Mouse (Mus musculus) heart, embryonic 10.5 days (tissue): ENCODE results near the gene Mavs. TPM values are rescaled to one million over a fixed set of nuclear protein-coding genes. Genes with fewer than 3 reads are reported as not detected.
A peak's percentile ranks its signal among the peaks of the same experiment; 100 is the strongest.

Source experiments
- DNase-seq: peaks from one replicate; pipeline ENCODE4 v3.0.0-alpha.2; 2017; ENCODE audit warnings: low spot score
- H3K27ac ChIP-seq: fragments of 300-500 bp; sonication (generic); 2 replicates; pipeline ENCODE4 v1.5.1; 2016; ENCODE audit warnings: mild to moderate bottlenecking
- H3K27me3 ChIP-seq: fragments of 300-500 bp; sonication (generic); 2 replicates; pipeline ENCODE4 v1.6.1; 2016; ENCODE audit warnings: mild to moderate bottlenecking; ENCODE audit not compliant: poor library complexity, insufficient read depth, severe bottlenecking
- H3K36me3 ChIP-seq: fragments of 300-500 bp; sonication (generic); 2 replicates; pipeline ENCODE4 v1.6.1; 2016; ENCODE audit warnings: mild to moderate bottlenecking, moderate library complexity
- H3K4me1 ChIP-seq: fragments of 300-500 bp; sonication (generic); 2 replicates; pipeline ENCODE4 v1.6.1; 2016; ENCODE audit warnings: mild to moderate bottlenecking
- H3K4me3 ChIP-seq: fragments of 300-500 bp; sonication (generic); 2 replicates; pipeline ENCODE4 v1.5.1; 2016; ENCODE audit warnings: mild to moderate bottlenecking, moderate library complexity
- H3K9me3 ChIP-seq: fragments of 300-500 bp; sonication (generic); 2 replicates; pipeline ENCODE4 v1.6.1; 2016; ENCODE audit warnings: mild to moderate bottlenecking, moderate library complexity
- WGBS: fragments of 180-500 bp; shearing (Covaris S2); methylation state at CpG from one replicate; pipeline ENCODE4 v1.1.7; 2016; 5-methylcytosine and 5-hydroxymethylcytosine counted together
- microRNA-seq: library from miRNA; unstranded; fragments of <30 nt; microRNA quantifications from one replicate; pipeline ENCODE4, GENCODE M21; 2017
- polyA plus RNA-seq: library from polyadenylated mRNA; unstranded; fragments of >200 nt; fragmentation: Nextera tagmentation; extraction: Ambion mirVana; gene quantifications from 2 replicates; pipeline ENCODE4 v1.2.1, GENCODE M21; 2016

Gene Mavs
- polyA plus RNA-seq, 1 experiment from 2014 or later, result 20.3 TPM

DNA sequence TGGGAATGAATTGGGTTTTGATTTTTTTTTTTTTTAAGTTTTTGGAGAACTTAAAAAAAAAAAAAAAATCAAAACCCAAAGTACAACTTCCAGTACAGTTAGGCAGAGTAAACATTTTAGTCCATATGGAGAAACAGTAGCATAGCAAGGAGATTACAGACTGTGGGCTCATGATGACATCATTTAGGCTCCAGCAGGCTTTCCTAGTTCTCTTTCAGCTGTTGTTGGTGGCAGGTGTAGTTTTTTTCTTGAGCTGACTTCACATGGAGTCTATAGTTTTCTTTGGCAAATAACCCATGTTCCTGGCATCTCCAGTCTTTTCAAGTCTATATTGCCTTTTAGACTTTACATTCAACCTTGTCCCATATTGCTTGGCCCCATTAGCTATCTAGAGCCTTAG, 56.8 kb downstream of the Mavs start:
- Histone ChIP-seq H3K27me3 (no peaks in the 10 kb centered on the region), H3K36me3 (peaks cover 88% of the 10 kb centered on the region), H3K27ac (no peak overlapping the region), H3K4me3 (no peak overlapping the region), H3K9me3 (no peaks in the 10 kb centered on the region), H3K4me1 (no peaks in the 10 kb centered on the region)
- DNase-seq, result no peak

DNA sequence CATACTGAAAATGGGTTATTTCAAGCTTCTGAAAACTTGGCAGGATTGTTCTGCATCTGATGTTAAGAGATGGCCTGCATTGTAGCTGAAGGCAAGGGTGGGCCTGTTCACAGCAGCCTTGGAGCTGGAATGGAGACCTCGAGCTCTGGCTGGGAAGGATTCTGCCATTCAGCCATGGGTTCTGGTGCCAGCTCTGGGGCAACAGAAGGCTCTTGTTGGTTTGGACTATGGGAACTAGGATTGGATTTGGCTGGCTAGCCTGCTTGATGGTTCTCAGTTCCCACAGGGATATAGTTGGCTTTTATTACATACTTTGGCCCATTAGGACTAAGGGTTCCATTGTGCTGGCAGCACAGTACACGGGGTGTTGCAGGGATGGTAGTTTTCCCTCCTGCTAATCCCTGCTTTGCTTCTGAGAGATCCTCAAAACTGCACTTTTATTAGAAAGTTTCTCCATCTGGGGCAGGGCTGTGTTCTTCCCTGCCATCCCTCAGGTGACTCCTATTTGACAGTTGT, 62.9 kb downstream of the Mavs start:
- Histone ChIP-seq H3K4me1 (no peaks in the 10 kb centered on the region), H3K27ac (no peak overlapping the region), H3K9me3 (no peaks in the 10 kb centered on the region), H3K36me3 (peaks cover 60% of the 10 kb centered on the region), H3K27me3 (no peaks in the 10 kb centered on the region), H3K4me3 (no peak overlapping the region)
- DNase-seq, result no peak
- 92% methylated on average over 2 of the region's 2 CpGs for WGBS

Small RNA genes lying within 50 kb of the gene (microRNA-seq; reads per million reads assigned to microRNA genes)
- 59.6 reads per million, percentile 45 among the genes with 10 or more reads in this experiment for gene Mir103-2

Other genes with a start within 250 kb of the Mavs start
- 3.3 and 4.9 TPM in 2 replicates for gene Gfra4, start 191.0 kb upstream of the Mavs start, polyA plus RNA-seq
- gene Adam33, start 170.2 kb upstream of the Mavs start, polyA plus RNA-seq, result 4.2 and 6.5 TPM in 2 replicates
- 0.05 and 0.08 TPM in 2 replicates for gene Siglec1, start 147.3 kb upstream of the Mavs start, polyA plus RNA-seq
- gene Hspa12b, start 106.8 kb upstream of the Mavs start, polyA plus RNA-seq, result 10.0 and 10.8 TPM in 2 replicates
- gene Gm11037, start 100.6 kb upstream of the Mavs start, polyA plus RNA-seq, result not detected in 2 replicates
- 82.6 and 86.0 TPM in 2 replicates for gene 1700037H04Rik, start 74.0 kb upstream of the Mavs start, polyA plus RNA-seq
- 4.9 and 5.1 TPM in 2 replicates for gene Cenpb, start 54.0 kb upstream of the Mavs start, polyA plus RNA-seq
- gene Cdc25b, start 47.1 kb upstream of the Mavs start, polyA plus RNA-seq, result 27.8 and 35.9 TPM in 2 replicates
- 0.75 and 1.5 TPM in 2 replicates for gene Spef1, start 46.8 kb upstream of the Mavs start, polyA plus RNA-seq
- 23.6 and 33.3 TPM in 2 replicates for gene Ap5s1, start 27.0 kb upstream of the Mavs start, polyA plus RNA-seq
- 29.7 and 41.7 TPM in 2 replicates for gene Pank2, start 28.4 kb downstream of the Mavs start, polyA plus RNA-seq
- gene Rnf24, start 118.8 kb downstream of the Mavs start, polyA plus RNA-seq, result 2.0 and 3.0 TPM in 2 replicates